Mouse (Mus musculus) retina, postnatal 7 days (tissue): ENCODE results near the gene Col15a1.

Source experiments
- DNase-seq: peaks from one replicate; pipeline ENCODE4 v3.0.0-alpha.2; 2012; ENCODE audit warnings: low read depth, low spot score

Col15a1 gene

DNA sequence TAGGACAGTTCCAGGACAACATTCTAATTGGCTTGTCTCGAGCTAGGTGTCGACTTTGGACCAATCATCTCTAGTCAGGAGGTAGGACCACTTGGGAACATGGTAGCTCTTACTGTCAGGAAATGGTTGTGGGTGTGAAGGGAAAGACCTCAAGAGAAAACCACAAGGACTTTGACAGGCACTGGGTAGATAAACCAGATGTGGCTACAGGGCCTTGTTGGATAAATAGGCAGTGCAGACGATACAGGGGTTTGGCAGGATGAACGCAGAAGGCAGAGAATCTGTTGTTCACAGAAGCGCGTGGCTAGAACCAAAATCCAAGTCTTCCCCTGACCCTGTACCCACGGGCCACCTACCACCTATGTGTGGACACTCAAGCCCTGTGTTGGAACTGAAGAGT lies 94.6 kb downstream of the Col15a1 start:
- DNase-seq = no peak

DNA sequence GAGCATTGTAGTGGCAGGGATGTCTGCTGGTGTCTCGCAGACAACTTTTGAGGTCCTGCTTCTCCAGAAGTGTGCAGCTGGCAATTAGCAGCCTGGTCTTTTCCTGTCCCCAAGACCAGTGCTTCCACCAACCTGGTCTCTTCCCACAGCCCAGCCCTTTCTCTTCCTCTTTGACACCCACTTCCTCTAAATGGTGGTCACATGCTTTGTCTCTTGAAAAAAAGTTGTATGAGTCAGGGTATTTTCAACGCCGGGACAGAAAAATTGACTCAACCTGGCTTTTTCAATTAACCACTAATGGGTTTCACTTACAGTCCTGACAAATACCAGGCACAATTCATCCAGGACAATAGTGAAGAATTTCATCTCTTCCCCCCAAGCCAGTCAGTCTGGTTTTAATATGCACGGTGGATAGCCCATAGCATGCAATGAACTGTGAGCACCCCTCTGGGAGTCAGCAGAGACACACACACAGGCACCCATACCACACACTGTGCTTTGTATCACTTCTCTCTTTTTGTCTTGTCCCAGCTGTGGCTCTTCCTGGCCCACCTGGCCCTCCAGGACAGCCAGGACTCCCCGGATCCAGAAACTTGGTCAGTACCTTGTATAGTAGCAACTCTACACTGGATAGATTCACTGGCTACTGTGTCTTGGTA lies 95.5 kb downstream of the Col15a1 start:
- DNase-seq = no peak

DNA sequence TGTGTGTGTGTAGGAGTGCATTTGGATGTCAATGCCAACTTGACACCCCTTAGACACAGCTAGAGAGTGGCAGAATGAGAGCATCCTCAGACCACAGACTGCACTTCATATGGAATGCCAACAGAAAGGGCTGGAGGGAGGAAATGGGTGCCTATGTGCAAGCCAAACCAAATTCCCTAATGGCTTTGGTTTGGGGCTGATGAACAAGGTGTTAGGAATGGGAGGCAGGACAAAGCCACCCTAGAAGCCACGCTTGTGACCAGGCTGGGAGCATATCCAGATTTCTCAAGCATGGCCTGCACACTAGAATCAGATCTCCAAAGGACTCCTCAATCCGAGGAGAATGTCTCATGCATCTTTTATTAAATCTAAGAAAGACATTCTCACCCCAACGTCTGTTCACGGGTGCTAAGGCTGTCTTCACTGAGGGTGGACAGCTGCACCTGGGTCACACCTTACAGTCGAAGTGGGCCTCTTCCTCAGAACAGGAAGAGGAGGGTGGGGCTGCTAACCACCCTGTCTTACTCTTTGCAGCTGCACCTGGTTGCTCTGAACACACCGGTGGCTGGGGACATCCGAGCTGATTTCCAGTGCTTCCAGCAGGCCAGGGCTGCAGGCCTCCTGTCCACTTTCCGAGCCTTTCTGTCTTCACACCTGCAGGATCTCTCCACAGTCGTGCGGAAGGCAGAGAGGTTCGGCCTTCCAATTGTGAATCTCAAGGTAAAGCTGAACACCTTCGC lies 102.1 kb downstream of the Col15a1 start:
- no peak for DNase-seq

DNA sequence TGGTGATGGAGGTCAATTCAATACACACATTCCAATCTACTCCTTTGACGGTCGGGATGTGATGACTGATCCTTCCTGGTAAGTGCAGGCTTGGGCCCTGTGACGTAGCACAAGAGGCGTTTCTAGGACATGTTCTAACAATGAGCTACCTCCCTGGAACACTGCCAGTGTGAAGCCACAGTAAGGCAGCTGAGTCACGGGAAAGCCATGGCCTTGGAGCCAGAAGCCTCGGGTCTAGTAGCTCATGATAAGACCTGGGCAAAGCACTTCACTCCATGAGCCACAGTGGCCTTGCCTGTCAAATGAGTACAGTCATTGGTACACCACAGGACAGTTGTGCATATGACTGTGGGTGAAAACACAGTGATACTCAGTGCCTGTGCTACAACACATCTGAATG lies 102.9 kb downstream of the Col15a1 start:
- DNase-seq = no peak

DNA sequence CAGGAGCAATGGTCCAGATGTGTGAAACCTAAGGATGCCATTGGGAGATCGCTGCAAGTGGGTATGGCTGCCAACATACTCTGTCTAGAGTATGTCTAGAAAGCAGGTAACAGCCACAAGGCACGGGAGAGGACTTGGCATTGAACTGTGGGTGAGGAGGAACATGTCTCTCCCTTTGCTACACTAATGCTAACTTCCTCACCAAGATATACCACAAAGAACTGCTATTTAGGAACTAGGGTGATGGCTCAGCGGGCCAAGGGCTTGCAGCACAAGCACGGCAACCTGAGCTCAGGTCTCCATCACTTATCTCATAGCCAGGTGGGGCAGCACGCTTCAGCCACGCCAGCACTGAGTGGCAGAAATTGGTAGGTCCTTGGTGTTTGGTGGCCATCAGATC lies 103.5 kb downstream of the Col15a1 start:
- no peak for DNase-seq

DNA sequence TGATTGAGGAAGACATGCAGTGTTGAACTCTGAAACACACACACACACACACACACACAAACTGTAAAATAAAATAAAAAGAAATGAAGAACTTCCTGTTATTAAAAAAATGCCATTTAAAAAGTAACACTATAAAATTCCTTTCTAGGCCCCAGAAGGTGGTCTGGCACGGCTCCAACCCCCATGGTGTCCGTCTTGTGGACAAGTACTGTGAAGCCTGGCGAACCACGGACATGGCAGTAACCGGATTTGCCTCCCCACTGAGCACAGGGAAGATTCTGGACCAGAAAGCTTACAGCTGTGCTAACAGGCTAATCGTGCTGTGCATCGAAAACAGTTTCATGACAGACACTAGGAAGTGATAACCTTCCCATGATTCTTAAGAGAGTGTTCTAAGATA lies 104.0 kb downstream of the Col15a1 start:
- DNase-seq = no peak

DNA sequence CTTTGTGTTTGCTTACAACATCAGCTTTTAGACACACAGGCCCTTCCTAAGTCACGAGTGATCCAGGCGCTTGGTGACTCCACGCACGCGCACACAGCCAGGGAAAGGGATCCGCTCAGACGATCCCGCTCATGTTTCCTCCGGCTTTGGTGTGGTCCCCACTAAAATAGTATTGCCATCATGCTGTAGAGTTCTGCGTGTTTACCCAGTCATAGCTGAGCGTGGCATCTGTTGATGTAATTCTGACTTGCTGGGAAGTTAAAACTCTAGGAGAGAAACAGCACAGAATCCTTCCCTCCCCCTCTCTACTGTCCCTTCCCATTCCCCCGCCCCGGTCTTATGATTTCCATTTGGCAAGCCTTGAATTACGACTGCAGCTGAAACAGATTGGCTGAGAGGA lies 104.7 kb downstream of the Col15a1 start:
- DNase-seq = no peak

DNA sequence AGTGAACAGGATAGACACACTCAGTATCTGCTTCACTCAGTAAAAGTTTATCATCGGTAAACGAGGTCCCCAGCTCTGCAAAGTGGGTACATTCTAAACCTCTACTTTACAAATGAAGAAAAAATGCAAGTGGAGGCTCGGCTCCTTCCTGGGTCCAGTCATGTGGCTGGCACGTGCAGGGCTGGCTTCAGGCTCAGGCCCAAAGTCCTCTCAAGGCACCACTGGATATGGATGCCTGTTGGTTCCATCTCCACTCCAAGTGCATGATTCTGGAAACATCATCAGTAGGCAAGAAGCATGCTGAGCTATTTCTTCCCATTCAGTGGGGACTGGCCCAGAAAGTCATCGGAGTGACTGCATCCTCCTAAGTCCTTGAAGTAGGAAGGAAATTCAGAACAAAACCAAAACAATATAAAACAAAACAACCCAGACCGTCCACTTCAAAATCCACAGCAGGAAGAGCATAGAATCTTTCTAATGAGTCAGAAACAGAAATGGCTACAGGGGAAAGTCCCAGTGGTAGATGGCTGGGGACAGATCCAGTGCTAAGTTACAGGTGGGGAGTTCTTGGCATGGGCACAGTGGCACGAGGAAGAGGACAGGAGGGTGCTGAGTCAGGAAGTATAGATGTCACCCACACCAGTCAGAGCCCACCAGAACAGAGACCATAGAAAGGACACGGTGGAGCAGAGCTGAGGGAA lies 105.9 kb downstream of the Col15a1 start:
- no peak for DNase-seq

DNA sequence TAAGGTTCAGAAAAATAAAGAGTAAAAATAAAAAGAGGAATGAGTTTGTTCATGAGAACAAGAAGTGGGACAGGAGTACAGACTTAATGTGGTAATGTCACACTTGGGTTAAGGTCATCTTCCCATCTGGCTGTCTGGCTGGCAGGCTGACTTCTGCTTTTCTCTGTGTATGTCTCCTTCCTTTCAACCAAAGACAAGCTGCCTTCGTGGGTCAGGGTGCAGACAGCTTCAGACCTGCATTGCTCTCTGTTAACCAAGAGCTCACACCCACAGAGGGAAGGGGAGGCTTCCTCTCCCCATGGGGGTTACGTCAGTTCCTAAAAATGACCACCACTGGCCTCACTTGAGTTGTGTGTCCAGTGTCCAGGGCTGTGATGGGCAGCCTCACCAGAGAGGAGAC lies 107.5 kb downstream of the Col15a1 start:
- no peak for DNase-seq

DNA sequence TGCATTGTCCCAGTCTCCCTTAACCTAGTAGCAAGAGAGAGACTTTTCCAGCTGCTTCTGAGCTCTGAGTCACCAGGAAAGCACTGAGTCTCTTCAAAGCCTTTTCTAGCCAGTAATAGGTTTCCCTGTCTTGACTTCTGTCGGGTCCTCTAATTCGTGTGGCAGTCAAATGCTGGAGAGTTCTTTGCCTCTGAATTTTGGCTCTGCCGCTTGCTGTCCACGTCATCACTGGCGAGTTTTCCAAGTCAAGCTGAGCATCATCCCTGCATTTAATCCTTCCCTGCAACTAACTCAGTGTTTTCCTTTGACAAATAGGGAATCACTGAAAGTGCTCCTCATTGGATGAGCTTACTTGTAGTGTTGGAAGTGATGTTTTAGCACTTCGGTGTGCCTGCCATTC lies 108.5 kb downstream of the Col15a1 start:
- no peak for DNase-seq

DNA sequence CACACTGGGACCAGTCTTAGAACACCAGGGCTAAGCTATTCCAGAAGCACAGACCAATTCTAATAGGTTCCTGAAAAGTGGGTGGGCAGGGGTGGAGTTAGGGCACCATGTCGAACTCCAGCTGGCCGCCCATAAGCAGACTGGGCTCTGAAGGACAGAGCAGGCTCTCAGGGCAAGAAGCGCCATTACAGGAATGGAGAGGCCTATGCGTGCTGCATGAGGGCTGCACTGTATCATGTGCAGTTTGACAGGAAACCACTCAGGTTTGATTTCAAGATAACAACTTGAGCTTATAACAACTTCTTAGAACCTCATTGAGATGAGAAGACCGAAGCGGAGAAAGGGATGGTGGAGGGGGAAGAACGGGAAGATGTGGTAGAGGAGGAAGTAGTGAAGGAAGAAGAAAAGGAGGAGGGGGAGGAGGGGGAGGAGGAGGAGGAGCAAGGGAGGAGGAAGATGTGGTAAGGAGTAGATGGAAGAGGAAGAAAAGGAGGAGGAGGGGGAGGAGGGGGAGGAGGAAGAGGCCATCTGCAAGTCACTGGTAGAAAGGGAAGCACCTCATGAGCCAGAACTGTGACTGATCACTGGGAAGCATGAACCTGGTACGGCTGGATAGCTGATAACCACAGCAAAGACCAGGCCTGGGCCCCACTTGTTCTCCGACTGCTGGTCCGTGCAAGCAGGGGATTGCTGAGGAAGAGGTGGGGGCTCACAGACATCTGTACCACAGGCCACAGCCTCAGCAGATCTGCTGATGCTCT lies 111.8 kb downstream of the Col15a1 start:
- DNase-seq = no peak

DNA sequence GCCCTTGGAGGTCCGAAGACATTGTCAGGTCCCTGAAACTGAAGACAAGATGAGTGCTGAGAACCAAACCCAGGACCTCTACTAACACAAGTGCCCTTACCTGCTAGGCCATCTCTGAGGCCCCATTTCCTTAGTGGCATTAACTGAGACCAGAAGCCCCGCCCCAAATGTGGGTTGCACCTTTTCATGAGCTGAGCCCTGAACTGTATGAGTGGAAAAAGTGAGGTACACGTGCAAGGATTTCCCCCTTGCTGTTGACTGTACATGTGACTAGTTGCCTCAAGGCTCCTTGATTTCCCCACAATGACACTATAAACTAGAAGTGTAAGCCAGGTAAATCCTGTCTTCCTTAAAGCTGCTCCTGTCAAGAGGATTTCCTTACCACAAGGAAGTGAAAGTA lies 114.4 kb downstream of the Col15a1 start:
- no peak for DNase-seq

DNA sequence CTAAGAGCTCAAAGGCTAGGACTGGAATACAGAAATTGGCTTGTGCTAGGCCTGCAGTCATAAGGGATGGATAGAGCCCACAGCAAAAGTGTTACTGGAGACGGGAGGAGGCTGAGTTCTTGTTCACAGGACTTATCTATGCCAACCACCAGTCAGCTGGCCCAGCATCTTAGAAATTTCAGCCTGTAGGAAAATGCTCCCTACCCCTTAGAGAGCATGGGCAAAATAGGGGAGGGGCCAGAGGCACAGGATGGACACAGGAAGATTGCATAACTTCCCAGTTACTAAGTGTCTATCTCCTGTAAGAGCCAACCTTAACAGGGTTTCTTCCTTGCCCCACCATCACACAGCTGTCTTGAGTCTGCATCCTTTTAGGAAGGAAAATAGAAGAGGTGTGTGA lies 116.2 kb downstream of the Col15a1 start:
- DNase-seq = no peak

DNA sequence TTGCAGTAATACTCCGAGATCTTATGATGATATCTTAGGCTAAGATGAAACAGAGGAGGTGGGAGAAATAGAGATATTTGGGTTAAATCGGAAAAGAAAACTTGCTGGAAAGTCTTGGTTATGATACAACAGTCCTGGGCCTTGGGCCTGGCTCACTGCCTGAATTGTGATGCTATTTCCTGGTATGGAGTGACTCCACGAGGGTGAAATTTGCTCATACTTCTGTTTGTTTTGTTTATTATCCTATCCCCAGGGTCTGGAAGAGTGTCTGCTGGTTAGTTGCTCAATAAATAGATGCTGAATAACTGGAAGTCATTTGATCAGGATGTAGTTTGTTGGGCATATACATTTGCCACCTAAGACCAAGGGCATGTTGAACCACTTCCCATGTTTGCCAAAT lies 119.8 kb downstream of the Col15a1 start:
- no peak for DNase-seq

DNA sequence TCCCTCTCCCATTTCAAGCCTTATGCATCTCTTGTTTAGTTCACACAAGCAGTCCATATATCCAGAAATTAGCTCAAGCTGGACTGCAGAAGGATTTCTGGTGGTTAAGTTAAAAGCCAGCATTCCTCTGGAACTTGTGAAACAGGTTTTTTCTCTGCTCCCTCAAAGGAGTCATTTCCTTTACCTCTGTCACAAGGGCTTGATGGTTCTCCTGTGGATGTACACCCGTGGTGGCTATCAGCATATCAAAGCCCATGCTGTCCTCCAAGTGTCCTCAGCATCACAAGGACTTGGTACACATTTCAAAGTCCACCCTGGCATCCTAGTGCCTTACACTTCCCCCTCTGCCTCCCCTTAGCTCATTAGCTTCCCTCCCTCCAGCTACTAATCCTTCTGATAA lies 121.3 kb downstream of the Col15a1 start:
- no peak for DNase-seq

DNA sequence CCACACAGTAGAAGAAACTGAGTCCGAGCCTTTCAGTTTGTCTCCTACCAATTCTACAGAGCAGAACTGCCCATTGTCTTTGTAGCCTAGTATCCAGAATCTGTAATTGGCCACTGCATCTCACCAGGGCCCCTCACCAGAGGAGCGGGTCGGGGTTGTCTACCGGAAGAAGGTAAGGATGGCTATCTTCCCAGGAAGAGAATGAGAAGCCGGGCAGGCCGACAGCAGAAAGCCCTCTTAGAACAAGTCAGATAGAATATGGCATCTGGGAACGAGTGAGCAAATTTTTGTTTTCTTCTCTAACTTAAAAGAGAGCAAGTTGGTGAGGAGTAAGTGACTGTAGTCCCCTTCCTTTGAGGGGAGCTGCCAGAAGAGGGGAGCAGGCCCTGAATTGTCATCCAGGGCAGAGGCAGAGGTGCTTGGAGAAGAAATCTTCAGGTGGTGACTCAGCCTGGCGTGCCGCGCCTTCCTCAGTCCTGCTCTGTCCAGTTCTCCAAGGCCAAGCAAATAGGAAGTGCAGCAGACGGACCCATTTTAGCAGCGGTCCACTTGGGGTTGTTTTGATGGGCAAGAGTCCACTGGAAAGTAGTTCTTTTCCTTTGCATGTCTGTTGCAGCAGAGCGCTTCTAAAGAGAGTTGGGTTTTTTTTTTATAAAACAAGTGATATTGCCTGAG lies 122.6 kb downstream of the Col15a1 start:
- DNase-seq = no peak

DNA sequence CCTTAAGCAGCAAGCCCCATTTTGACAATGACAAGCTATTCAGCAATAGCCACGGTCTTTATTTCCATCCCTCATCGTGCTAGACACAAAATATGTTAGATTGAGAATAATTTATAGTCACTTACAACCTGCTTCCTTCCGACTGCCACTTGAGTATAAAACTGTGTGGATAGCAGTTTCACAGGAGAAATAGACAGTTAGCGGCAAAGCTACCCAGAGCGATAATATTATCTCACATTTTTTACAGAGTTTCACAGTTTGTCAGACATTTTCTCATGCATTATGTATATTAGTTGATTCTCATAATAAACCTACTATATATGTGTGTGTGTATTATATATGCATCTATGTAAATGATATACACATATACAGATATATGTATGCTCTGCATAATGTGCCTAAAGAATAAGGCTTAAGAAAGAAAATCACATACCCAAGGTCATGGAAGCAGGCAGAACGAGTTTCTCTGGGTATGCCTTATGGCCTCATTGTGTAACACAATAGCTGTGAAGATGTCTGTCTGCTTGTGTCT lies 124.9 kb downstream of the Col15a1 start:
- no peak for DNase-seq

DNA sequence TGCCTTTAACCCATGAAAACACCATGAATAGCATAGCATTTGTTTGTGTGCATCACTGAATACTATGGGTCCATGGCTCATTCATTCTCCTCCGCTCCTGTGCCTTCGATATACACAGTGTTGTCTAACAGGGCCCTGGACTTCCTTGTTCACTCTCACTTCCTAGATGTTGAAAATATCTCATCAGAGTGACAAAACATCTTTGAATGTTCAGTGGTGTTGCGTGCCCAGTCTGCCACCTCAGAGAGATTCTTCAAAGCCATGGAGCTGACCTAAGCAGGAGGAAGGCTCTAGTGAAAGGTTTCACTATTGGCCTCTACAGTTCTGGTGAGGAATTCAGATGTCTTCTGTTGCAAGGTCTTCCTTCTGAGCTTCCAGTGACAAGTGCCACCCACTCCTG lies 125.6 kb downstream of the Col15a1 start:
- DNase-seq = no peak

DNA sequence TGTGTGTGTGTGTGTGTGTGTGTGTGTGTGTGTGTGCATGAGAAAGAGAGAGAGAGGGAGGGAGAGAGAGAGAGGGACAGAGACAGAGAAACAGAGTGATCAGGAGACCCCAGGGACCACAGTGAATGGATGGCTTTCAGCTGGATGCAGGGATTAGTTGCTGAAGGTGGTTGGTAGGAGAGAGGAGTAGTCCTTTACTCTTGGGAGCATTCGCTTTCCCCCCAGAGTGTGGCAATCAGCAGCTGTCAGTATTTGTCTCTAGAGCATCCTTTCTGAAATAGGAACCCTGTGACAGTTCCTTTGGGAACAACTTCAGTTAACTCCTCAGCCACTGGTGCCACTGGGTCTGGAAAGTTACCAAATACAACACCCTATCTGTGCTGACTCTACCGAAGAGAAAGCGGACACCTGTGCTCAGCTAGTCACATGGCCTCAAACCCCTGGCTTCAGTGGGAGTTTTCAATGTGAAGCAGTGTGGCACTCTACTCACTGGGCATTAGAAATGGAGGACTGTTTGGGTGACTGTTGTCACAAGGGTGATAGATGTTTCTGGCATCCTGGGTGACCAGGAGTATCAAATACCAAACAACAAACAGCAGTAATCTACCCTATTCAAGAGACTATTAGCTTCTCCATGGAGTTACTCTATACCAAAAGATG lies 129.1 kb downstream of the Col15a1 start:
- no peak for DNase-seq

DNA sequence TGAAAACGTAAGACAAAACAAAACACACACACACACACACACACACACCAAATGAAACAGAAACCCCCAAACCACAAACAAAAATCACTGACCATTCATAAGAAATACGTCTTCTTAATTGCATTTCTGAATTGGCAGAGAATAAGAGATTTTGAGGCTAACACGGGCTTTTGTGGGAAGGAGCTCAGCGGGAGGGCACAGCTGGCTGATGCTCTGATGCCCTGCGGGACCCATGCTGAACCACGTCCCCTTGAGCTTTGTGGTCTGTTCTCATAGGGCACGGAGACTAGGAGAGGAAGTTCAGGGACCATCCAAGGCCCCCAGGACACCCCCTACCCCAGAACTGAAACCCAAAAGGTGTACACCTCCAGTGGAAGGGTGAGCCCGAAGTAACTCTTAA lies 134.7 kb downstream of the Col15a1 start:
- DNase-seq = no peak

DNA sequence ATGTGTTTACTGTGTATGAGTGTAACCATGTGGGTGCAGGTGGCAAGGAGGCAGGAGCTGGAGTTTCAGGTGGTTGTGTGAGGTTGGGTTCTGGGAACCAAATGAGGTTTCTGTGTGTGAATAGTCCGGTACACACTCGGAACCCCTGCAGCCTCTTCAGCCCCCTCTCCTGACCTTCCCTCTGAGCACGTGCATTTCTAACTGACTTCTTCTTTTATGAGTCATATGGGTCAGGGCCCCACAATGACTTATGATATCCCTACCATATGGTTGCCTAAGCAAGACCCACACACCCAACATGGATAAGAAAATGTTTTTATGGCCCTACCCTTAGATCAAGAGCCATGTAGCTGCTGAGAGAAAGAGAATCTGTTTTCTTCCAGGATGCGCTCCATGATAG lies 139.1 kb downstream of the Col15a1 start:
- DNase-seq = no peak
